In genomic region chr4:31972181-31972580, GRCm38 (mm10) we compare ENCODE assay signal across 10 mouse cellular contexts. TPM values are rescaled to one million over a fixed set of nuclear protein-coding genes. Genes with fewer than 3 reads are reported as not detected.
DNase-seq lines count a peak whose midpoint lies in the region; ATAC-seq lines count a peak whose summit lies in the region.
"Had no signal": no experiment of that assay in that cellular context is flagged by ENCODE, and none has a peak within 500 bp of the region (broad histone marks: within the 10 kb centered on the region; RNA-seq: fewer than 3 reads in every experiment).

No protein-coding gene starts in this region.

- no peak for ATAC-seq in embryonic facial prominence, embryonic 11.5 days (replicated peaks; ENCODE audit: insufficient number of reproducible peaks, low FRiP score, low TSS enrichment, low read depth)
- peak; percentile 75 for ATAC-seq in CD4-positive, CD25-positive, alpha-beta regulatory T cell, adult 4 months
- no peak for ATAC-seq in intestine, embryonic 15.5 days

- no peaks in the 10 kb centered on the region for H3K4me1 ChIP-seq in embryonic facial prominence, embryonic 11.5 days (ENCODE audit: control insufficient read depth, insufficient read depth, low read length)
- peaks cover 4% of the 10 kb centered on the region; the same call in 1 of the 2 replicates for H3K4me1 ChIP-seq in embryonic facial prominence, embryonic 10.5 days
- H3K4me1 ChIP-seq in intestine, embryonic 15.5 days (replicated peaks), result no peaks in the 10 kb centered on the region
- H3K4me1 ChIP-seq: midbrain, embryonic 10.5 days had no signal

- H3K4me3 ChIP-seq in embryonic facial prominence, embryonic 11.5 days (ENCODE audit: low read depth, low read length), result no peak overlapping the region
- H3K4me3 ChIP-seq in embryonic facial prominence, embryonic 10.5 days, result no peak overlapping the region
- no peak overlapping the region for H3K4me3 ChIP-seq in intestine, embryonic 15.5 days (replicated peaks)
- H3K4me3 ChIP-seq: midbrain, embryonic 10.5 days had no signal

- no peaks in the 10 kb centered on the region for H3K36me3 ChIP-seq in embryonic facial prominence, embryonic 11.5 days (replicated peaks; ENCODE audit: control insufficient read depth, insufficient read depth, low read depth, low read length)
- H3K36me3 ChIP-seq in embryonic facial prominence, embryonic 10.5 days (replicated peaks), result peaks cover 12% of the 10 kb centered on the region
- no peaks in the 10 kb centered on the region for H3K36me3 ChIP-seq in intestine, embryonic 15.5 days

- peak; percentile 12 for DNase-seq in embryonic facial prominence, embryonic 11.5 days (ENCODE audit: low spot score)
- DNase-seq in embryonic facial prominence, embryonic 10.5 days (ENCODE audit: low spot score), result no peak
- DNase-seq in layer of hippocampus, adult 9-11 months, result peak; percentile 7
- DNase-seq in layer of hippocampus, adult 9-10 months (ENCODE audit: low spot score), result no peak
- peak; percentile 10 for DNase-seq in lung, postnatal 25 days (ENCODE audit: low spot score)
- DNase-seq in ovary, postnatal 14 days (ENCODE audit: low spot score), result no peak
- DNase-seq: cerebellum, adult 11-12 months had no signal

- H3K27ac ChIP-seq in embryonic facial prominence, embryonic 11.5 days (replicated peaks; ENCODE audit: low read depth, low read length), result no peak overlapping the region
- H3K27ac ChIP-seq in embryonic facial prominence, embryonic 10.5 days (replicated peaks), result no peak overlapping the region
- no peak overlapping the region for H3K27ac ChIP-seq in intestine, embryonic 15.5 days
- H3K27ac ChIP-seq: midbrain, embryonic 10.5 days had no signal

- H3K27me3 ChIP-seq in embryonic facial prominence, embryonic 11.5 days (ENCODE audit: control insufficient read depth, insufficient read depth, low read length), result no peaks in the 10 kb centered on the region
- no peaks in the 10 kb centered on the region for H3K27me3 ChIP-seq in embryonic facial prominence, embryonic 10.5 days (replicated peaks; ENCODE audit: low read depth, poor library complexity, severe bottlenecking)
- H3K27me3 ChIP-seq in intestine, embryonic 15.5 days (replicated peaks), result no peaks in the 10 kb centered on the region

- H3K9me3 ChIP-seq in embryonic facial prominence, embryonic 11.5 days (replicated peaks; ENCODE audit: control insufficient read depth, low read length), result no peaks in the 10 kb centered on the region
- H3K9me3 ChIP-seq in embryonic facial prominence, embryonic 10.5 days, result no peaks in the 10 kb centered on the region
- H3K9me3 ChIP-seq in intestine, embryonic 15.5 days, result no peaks in the 10 kb centered on the region
- H3K9me3 ChIP-seq: midbrain, embryonic 10.5 days had no signal

- 59% methylated on average over 6 of the region's 6 CpGs for WGBS in embryonic facial prominence, embryonic 11.5 days
- 70% methylated on average over 6 of the region's 6 CpGs for WGBS in embryonic facial prominence, embryonic 10.5 days
- 56% methylated on average over 6 of the region's 6 CpGs for WGBS in intestine, embryonic 15.5 days

- H3K9ac ChIP-seq in embryonic facial prominence, embryonic 11.5 days (replicated peaks; ENCODE audit: low read length), result no peak overlapping the region
- no peak overlapping the region for H3K9ac ChIP-seq in intestine, embryonic 15.5 days

- no peak overlapping the region for H3K4me2 ChIP-seq in embryonic facial prominence, embryonic 11.5 days (ENCODE audit: low read depth, low read length)
- no peak overlapping the region for H3K4me2 ChIP-seq in intestine, embryonic 15.5 days (replicated peaks)

RNA-seq across cellular contexts. Expression of gene Map3k7, which starts 8.3 kb away (rescaled TPM):
- polyA plus RNA-seq in embryonic facial prominence, embryonic 11.5 days (2014; fragmentation: Nextera tagmentation; extraction: Ambion mirVana), result 48.2 and 50.8 TPM in 2 replicates
- polyA plus RNA-seq in embryonic facial prominence, embryonic 10.5 days (2016; fragmentation: Nextera tagmentation; extraction: Ambion mirVana), result 44.3 and 48.8 TPM in 2 replicates
- 1 to 10 TPM; 7.6 to 8.0 TPM for polyA plus RNA-seq in CD4-positive, CD25-positive, alpha-beta regulatory T cell, adult 4 months (2017; shearing (Covaris generic))
- 23.0 TPM in 2 replicates for polyA plus RNA-seq in intestine, embryonic 15.5 days (2015; fragmentation: Nextera tagmentation; extraction: Ambion mirVana)

Comparison
In these comparisons a context has a peak if more than half of its experiments do, and no peak if none do; other contexts are left out.
1. DNase-seq: peak in embryonic facial prominence, embryonic 11.5 days (single experiment), layer of hippocampus, adult 9-11 months (single experiment) and lung, postnatal 25 days (single experiment); none in embryonic facial prominence, embryonic 10.5 days (single experiment), layer of hippocampus, adult 9-10 months (single experiment) and ovary, postnatal 14 days (single experiment).